Mouse (Mus musculus) stomach, embryonic 16.5 days (tissue): ENCODE data around the gene Pltp. TPM values are rescaled to one million over a fixed set of nuclear protein-coding genes. Genes with fewer than 3 reads are reported as not detected.
"Not testable (repeated sequence)": the region's sequence is repeated elsewhere in the genome, so short reads cannot be mapped to it uniquely, and the experiment has no call there.

Experiments
- ATAC-seq: fragments of 200-750 bp; cut with Nextera tagmentation; 2 replicates; pipeline ENCODE4 v1.8.0; 2017; ENCODE audit warnings: moderate number of reproducible peaks, moderate TSS enrichment; ENCODE audit not compliant: insufficient read depth, low FRiP score
- H3K27ac ChIP-seq: fragments of 300-500 bp; sonication (generic); 2 replicates; pipeline ENCODE4 v1.5.1; 2014; ENCODE audit warnings: low read length
- H3K27me3 ChIP-seq: fragments of 300-500 bp; sonication (generic); 2 replicates; pipeline ENCODE4 v1.6.1; 2014; ENCODE audit warnings: low read length, control low read depth, mixed read lengths; ENCODE audit not compliant: control insufficient read depth, insufficient read depth
- H3K36me3 ChIP-seq: fragments of 300-500 bp; sonication (generic); 2 replicates; pipeline ENCODE4 v1.6.1; 2014; ENCODE audit warnings: low read length; ENCODE audit not compliant: control insufficient read depth, insufficient read depth
- H3K4me1 ChIP-seq: fragments of 300-500 bp; sonication (generic); 2 replicates; pipeline ENCODE4 v1.6.1; 2014; ENCODE audit warnings: low read length, control low read depth, mixed read lengths; ENCODE audit not compliant: control insufficient read depth, insufficient read depth
- H3K4me2 ChIP-seq: fragments of 300-500 bp; sonication (generic); 2 replicates; pipeline ENCODE4 v1.6.1; 2014; ENCODE audit warnings: low read depth, low read length, mixed read lengths
- H3K4me3 ChIP-seq: fragments of 300-500 bp; sonication (generic); replicated peaks from 2 replicates; pipeline ENCODE4 v1.5.1; 2014; ENCODE audit warnings: mild to moderate bottlenecking, low read length
- H3K9ac ChIP-seq: fragments of 300-500 bp; sonication (generic); 2 replicates; pipeline ENCODE4 v1.6.1; 2014; ENCODE audit warnings: low read length
- H3K9me3 ChIP-seq: fragments of 300-500 bp; sonication (generic); replicated peaks from 2 replicates; pipeline ENCODE4 v1.6.1; 2016; ENCODE audit warnings: low read length, control low read depth; ENCODE audit not compliant: control insufficient read depth
- WGBS: fragments of 180-500 bp; shearing (Covaris S2); extraction: QIAGEN DNeasy Blood & Tissue Kit; methylation state at CpG from one replicate; pipeline ENCODE4 v1.1.7; 2014; 5-methylcytosine and 5-hydroxymethylcytosine counted together
- polyA plus RNA-seq: library from polyadenylated mRNA; unstranded; fragments of >200 nt; fragmentation: Nextera tagmentation; extraction: Ambion mirVana; gene quantifications from 2 replicates; pipeline ENCODE4 v1.2.1, GENCODE M21; 2015

The Pltp gene
- polyA plus RNA-seq, 1 experiment from 2014 or later, result 60.1 TPM

DNA sequence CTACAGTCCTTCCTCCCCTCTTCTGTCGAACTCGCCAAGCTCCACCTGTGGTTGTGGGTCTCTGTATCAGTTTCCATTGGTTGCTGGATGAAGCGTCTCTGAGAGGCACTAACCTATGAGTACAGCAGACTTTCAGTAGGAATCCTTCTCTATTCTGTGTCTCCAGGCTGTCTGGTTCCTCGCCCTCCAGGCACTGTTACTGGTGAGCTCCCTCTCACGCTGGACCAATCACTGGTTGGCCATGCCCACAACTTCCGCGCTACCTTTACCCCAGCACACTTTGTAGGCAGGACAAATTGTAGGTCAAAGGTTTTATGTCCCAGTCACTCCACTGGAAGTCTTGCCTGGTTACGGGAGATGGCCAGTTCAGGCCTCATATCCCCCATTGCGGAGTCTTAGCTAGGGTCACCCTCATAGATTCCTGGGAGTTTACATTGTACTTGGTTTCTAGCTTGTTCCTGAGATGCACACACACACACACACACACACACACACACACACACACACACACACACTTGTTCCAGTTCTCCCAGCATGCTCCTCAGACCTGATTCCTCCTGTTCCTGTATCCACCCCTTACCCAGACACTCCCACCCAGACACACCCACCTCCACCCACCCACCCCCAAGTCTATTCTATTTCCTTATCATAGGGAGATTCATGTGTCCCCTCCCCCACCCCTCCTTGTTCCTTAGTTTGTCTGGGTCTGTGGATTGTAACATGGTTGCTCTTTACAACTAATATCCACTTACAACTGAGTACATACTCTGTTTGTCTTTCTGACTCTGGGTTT lies 2.3 kb upstream of the Pltp start:
- ATAC-seq, result no peak
- no peaks in the 10 kb centered on the region for H3K9me3 ChIP-seq
- 56% methylated on average over 9 of the region's 9 CpGs for WGBS
- H3K9ac ChIP-seq, result no peak overlapping the region
- 0 out of 2 replicates have a peak overlapping the region, but pooled peaks have one; percentile 9 for H3K27ac ChIP-seq
- H3K4me3 ChIP-seq, result no peak overlapping the region
- no peak overlapping the region for H3K4me2 ChIP-seq
- peaks cover 28% of the 10 kb centered on the region for H3K4me1 ChIP-seq
- no peaks in the 10 kb centered on the region for H3K36me3 ChIP-seq
- H3K27me3 ChIP-seq, result peaks cover 4% of the 10 kb centered on the region; the same call in 1 of the 2 replicates

DNA sequence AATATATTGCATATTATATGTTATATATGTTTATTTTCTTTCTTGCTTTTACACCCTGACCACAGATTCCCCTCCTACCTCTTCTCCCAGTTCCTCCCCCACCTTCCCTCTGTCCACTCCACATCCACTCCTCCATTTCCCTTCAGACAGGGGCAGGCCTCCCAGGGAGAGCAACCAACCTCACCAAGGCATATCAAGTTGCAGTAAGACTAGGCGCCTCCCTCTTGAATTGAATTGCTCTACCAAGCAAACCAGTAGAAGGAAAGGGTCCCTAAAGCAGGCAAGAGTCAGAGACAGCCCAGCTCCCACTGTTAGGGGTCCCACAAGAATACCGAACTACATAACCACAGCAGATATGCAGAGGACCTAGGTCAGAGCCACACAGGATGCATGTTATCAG lies 1.6 kb upstream of the Pltp start:
- H3K27me3 ChIP-seq, result peaks cover 4% of the 10 kb centered on the region; the same call in 1 of the 2 replicates
- no peak overlapping the region for H3K9ac ChIP-seq
- H3K4me3 ChIP-seq, result no peak overlapping the region
- H3K36me3 ChIP-seq, result no peaks in the 10 kb centered on the region
- no peaks in the 10 kb centered on the region for H3K9me3 ChIP-seq
- 58% methylated on average over 2 of the region's 2 CpGs for WGBS
- ATAC-seq, result no peak
- H3K4me1 ChIP-seq, result peaks cover 28% of the 10 kb centered on the region
- no peak overlapping the region for H3K27ac ChIP-seq
- H3K4me2 ChIP-seq, result no peak overlapping the region

GRCm38 (mm10) chr2:164857842-164858553 lies 487 bp upstream of the Pltp start:
- Histone ChIP-seq H3K4me3 (peak overlapping the region; percentile 53), H3K27ac (peak overlapping the region; percentile 79; the same call in 1 of the 2 replicates), H3K9ac (peak overlapping the region; percentile 66), H3K4me2 (peak overlapping the region; percentile 86), H3K27me3 (peaks cover 4% of the 10 kb centered on the region; the same call in 1 of the 2 replicates), H3K9me3 (no peaks in the 10 kb centered on the region), H3K4me1 (peaks cover 28% of the 10 kb centered on the region), H3K36me3 (no peaks in the 10 kb centered on the region)
- ATAC-seq, result no peak
- 15% methylated on average over 19 of the region's 19 CpGs for WGBS

GRCm38 (mm10) chr2:164856309-164857100 lies 1.0 kb downstream of the Pltp start:
- H3K27me3 ChIP-seq, result peaks cover 4% of the 10 kb centered on the region; the same call in 1 of the 2 replicates
- peak overlapping the region; percentile 66 for H3K9ac ChIP-seq
- no peak for ATAC-seq
- 3% methylated on average over 42 of the region's 42 CpGs for WGBS
- peak overlapping the region; percentile 43; the same call in 1 of the 2 replicates for H3K27ac ChIP-seq
- no peaks in the 10 kb centered on the region; the same call in 1 of the 2 replicates for H3K36me3 ChIP-seq
- H3K4me1 ChIP-seq, result peaks cover 20% of the 10 kb centered on the region
- H3K4me3 ChIP-seq, result peak overlapping the region; percentile 53
- H3K4me2 ChIP-seq, result peak overlapping the region; percentile 86
- no peaks in the 10 kb centered on the region for H3K9me3 ChIP-seq

GRCm38 (mm10) chr2:164855572-164855971 lies 1.9 kb downstream of the Pltp start:
- H3K9me3 ChIP-seq, H3K4me2 ChIP-seq, H3K27ac ChIP-seq, H3K36me3 ChIP-seq, H3K27me3 ChIP-seq, H3K4me3 ChIP-seq, H3K9ac ChIP-seq, ATAC-seq: not testable (repeated sequence)
- H3K4me1 ChIP-seq, result peaks cover 16% of the 10 kb centered on the region
- WGBS, result 76% methylated on average over 5 of the region's 5 CpGs

DNA sequence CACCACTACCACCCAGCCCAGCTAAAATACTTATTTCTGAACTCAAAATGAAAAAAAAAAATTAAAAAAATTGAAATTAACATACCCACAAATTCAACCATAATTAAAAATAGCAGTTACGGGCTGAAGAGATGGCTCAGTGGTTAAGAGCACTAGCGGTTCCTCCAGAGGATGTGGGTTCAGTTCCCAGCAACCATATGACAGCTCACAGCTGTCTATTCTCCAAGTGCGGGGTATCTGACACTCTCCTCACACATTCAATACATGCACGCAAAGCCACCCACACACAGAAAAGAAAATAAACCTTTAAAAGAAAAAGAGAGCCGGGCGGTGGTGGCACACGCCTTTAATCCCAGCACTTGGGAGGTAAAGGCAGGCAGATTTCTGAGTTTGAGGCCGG lies 7.5 kb downstream of the Pltp start:
- Histone ChIP-seq H3K4me2 (no peak overlapping the region), H3K9me3 (no peaks in the 10 kb centered on the region), H3K4me1 (no peaks in the 10 kb centered on the region), H3K9ac (no peak overlapping the region), H3K4me3 (no peak overlapping the region), H3K27me3 (no peaks in the 10 kb centered on the region), H3K36me3 (peaks cover 7% of the 10 kb centered on the region; the same call in 1 of the 2 replicates), H3K27ac (no peak overlapping the region)
- ATAC-seq, result no peak
- 74% methylated on average over 8 of the region's 8 CpGs for WGBS

DNA sequence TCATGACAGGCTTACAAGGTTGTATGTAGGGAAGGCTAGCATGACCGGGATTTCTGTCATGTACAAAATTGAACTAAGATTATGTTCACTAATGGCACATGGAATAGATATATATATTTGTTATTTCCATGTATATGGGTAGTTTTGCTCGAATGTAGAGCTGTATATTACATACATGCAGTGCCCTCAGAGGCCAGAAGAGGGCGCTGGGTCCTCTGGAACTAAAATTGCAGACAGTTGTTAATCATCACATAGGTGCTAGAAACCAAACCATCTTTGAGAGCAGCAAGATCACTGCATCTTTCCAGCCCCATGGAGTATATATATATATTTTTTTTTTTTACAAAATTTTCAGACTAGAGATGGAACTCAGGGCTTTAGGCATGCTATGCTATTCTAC lies 11.7 kb downstream of the Pltp start:
- Histone ChIP-seq H3K4me1 (no peaks in the 10 kb centered on the region), H3K27me3 (no peaks in the 10 kb centered on the region), H3K36me3 (0 out of 2 replicates have a peak, but pooled peaks cover 7% of the 10 kb centered on the region), H3K9me3 (no peaks in the 10 kb centered on the region), H3K27ac (no peak overlapping the region), H3K4me2 (no peak overlapping the region), H3K4me3 (no peak overlapping the region), H3K9ac (no peak overlapping the region)
- 56% methylated on average over 3 of the region's 3 CpGs for WGBS
- ATAC-seq, result no peak

DNA sequence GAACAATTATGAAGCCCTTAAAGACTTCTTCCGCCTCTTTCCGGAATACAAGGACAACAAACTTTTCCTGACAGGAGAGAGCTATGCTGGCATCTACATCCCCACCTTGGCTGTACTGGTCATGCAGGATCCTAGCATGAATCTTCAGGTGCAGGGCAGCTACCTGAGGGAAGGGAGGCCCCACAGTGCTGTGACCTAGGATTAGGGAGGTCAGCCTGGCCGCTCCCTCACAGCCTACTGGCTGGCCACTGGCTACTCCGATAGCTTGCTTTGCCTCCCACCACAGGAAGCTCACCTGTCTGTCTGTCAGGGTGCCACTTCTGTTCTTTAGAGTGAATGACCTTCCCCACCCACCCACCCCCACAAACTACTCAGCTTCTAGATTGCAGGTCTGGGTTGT lies 22.3 kb downstream of the Pltp start:
- H3K4me2 ChIP-seq, result 0 out of 2 replicates have a peak overlapping the region, but pooled peaks have one; percentile 75
- no peak for ATAC-seq
- WGBS, result 93% methylated on average over 4 of the region's 4 CpGs
- no peak overlapping the region for H3K9ac ChIP-seq
- no peaks in the 10 kb centered on the region for H3K9me3 ChIP-seq
- H3K4me1 ChIP-seq, result peaks cover 8% of the 10 kb centered on the region; the same call in 1 of the 2 replicates
- H3K27ac ChIP-seq, result no peak overlapping the region
- H3K36me3 ChIP-seq, result 0 out of 2 replicates have a peak, but pooled peaks cover 5% of the 10 kb centered on the region
- H3K4me3 ChIP-seq, result no peak overlapping the region; the same call in 1 of the 2 replicates
- H3K27me3 ChIP-seq, result no peaks in the 10 kb centered on the region
